Mouse (Mus musculus) heart, embryonic 10.5 days (tissue): ENCODE data around the gene Pigg. TPM values are rescaled to one million over a fixed set of nuclear protein-coding genes. Genes with fewer than 3 reads are reported as not detected.

Experiments
- DNase-seq: peaks from one replicate; pipeline ENCODE4 v3.0.0-alpha.2; 2017; ENCODE audit warnings: low spot score
- H3K27ac ChIP-seq: fragments of 300-500 bp; sonication (generic); 2 replicates; pipeline ENCODE4 v1.5.1; 2016; ENCODE audit warnings: mild to moderate bottlenecking
- H3K27me3 ChIP-seq: fragments of 300-500 bp; sonication (generic); 2 replicates; pipeline ENCODE4 v1.6.1; 2016; ENCODE audit warnings: mild to moderate bottlenecking; ENCODE audit not compliant: poor library complexity, insufficient read depth, severe bottlenecking
- H3K36me3 ChIP-seq: fragments of 300-500 bp; sonication (generic); 2 replicates; pipeline ENCODE4 v1.6.1; 2016; ENCODE audit warnings: mild to moderate bottlenecking, moderate library complexity
- H3K4me1 ChIP-seq: fragments of 300-500 bp; sonication (generic); 2 replicates; pipeline ENCODE4 v1.6.1; 2016; ENCODE audit warnings: mild to moderate bottlenecking
- H3K4me3 ChIP-seq: fragments of 300-500 bp; sonication (generic); 2 replicates; pipeline ENCODE4 v1.5.1; 2016; ENCODE audit warnings: mild to moderate bottlenecking, moderate library complexity
- H3K9me3 ChIP-seq: fragments of 300-500 bp; sonication (generic); 2 replicates; pipeline ENCODE4 v1.6.1; 2016; ENCODE audit warnings: mild to moderate bottlenecking, moderate library complexity
- WGBS: fragments of 180-500 bp; shearing (Covaris S2); methylation state at CpG from one replicate; pipeline ENCODE4 v1.1.7; 2016; 5-methylcytosine and 5-hydroxymethylcytosine counted together
- polyA plus RNA-seq: library from polyadenylated mRNA; unstranded; fragments of >200 nt; fragmentation: Nextera tagmentation; extraction: Ambion mirVana; gene quantifications from 2 replicates; pipeline ENCODE4 v1.2.1, GENCODE M21; 2016

Gene Pigg
- polyA plus RNA-seq, 1 experiment from 2014 or later = 6.9 TPM

GRCm38 (mm10) chr5:108389744-108390143 lies 77.3 kb downstream of the Pigg start:
- no peaks in the 10 kb centered on the region for H3K4me1 ChIP-seq
- no peak for DNase-seq
- H3K9me3 ChIP-seq = no peaks in the 10 kb centered on the region
- H3K36me3 ChIP-seq = no peaks in the 10 kb centered on the region
- no peak overlapping the region for H3K4me3 ChIP-seq
- 69% methylated on average over 3 of the region's 3 CpGs for WGBS
- H3K27ac ChIP-seq = no peak overlapping the region
- peaks cover 12% of the 10 kb centered on the region for H3K27me3 ChIP-seq

Other genes with a start within 250 kb of the Pigg start
- 99.8 and 115 TPM in 2 replicates for gene Mtf2, start 246.9 kb upstream of the Pigg start, polyA plus RNA-seq
- 28.7 and 33.8 TPM in 2 replicates for gene Tmed5, start 180.0 kb upstream of the Pigg start, polyA plus RNA-seq
- 5.1 and 9.8 TPM in 2 replicates for gene Ccdc18, start 179.7 kb upstream of the Pigg start, polyA plus RNA-seq
- 29.3 and 32.9 TPM in 2 replicates for gene Dr1, start 43.7 kb upstream of the Pigg start, polyA plus RNA-seq
- gene Gm42517, start 55.3 kb downstream of the Pigg start, polyA plus RNA-seq = 0.06 TPM in 1 of 2 replicates, not detected in the other
- gene Pde6b, start 75.8 kb downstream of the Pigg start, polyA plus RNA-seq = 0.40 TPM in 1 of 2 replicates, not detected in the other
- 521 and 675 TPM in 2 replicates for gene Atp5k, start 121.8 kb downstream of the Pigg start, polyA plus RNA-seq
- gene Mfsd7a, start 136.3 kb downstream of the Pigg start, polyA plus RNA-seq = 0.09 and 0.34 TPM in 2 replicates
- 19.9 and 21.3 TPM in 2 replicates for gene Pcgf3, start 148.6 kb downstream of the Pigg start, polyA plus RNA-seq
- 0.64 and 0.70 TPM in 2 replicates for gene Cplx1, start 237.4 kb downstream of the Pigg start, polyA plus RNA-seq